Mouse (Mus musculus) retina, postnatal 1 day (tissue): ENCODE measurements around the gene Gm12258.

Source experiments
- DNase-seq: peaks from one replicate; pipeline ENCODE4 v3.0.0-alpha.2; 2012

The Gm12258 gene

GRCm38 (mm10) chr11:58903511-58904409 is 56.8 kb downstream of the Gm12258 start, which contains the start of gene Zfp39:
Gene Zfp39, minus strand, starts transcription at chr11:58904225.
- peak; percentile 96 for DNase-seq

GRCm38 (mm10) chr11:58904410-58904718 is 57.4 kb downstream of the Gm12258 start:
- no peak for DNase-seq

DNA sequence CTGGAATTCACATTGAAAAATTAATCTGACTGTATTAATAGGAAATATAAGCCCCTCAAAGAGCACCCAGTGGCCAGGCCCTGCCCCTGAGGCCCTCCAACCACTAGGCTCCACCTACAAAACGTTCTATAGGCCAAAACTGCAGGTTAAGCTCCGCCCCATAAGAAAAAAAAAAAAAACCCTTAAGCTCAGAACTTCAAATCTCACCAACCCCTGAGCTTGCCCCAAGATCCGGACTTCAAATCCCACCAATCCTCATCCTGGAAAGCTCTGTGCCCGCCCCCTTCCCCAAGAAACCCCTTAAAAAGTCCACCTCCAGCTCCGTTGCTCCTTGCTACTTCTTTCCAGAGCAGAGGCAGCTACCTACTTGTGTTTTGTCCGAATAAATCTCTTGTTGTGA is 57.9 kb downstream of the Gm12258 start:
- DNase-seq = peak; percentile 81
